Mouse (Mus musculus) right cerebral cortex, postnatal 36 days (tissue): ENCODE measurements around the gene Tubg1.
"Not testable (repeated sequence)": the region's sequence is repeated elsewhere in the genome, so short reads cannot be mapped to it uniquely, and the experiment has no call there.

Experiments
- DNase-seq, 2 experiments: peaks; one replicate each; pipeline ENCODE4 v3.0.0; 2022; ENCODE audit warnings: low spot score in 2 of 2, mixed read lengths in 1 of 2

Gene Tubg1

DNA sequence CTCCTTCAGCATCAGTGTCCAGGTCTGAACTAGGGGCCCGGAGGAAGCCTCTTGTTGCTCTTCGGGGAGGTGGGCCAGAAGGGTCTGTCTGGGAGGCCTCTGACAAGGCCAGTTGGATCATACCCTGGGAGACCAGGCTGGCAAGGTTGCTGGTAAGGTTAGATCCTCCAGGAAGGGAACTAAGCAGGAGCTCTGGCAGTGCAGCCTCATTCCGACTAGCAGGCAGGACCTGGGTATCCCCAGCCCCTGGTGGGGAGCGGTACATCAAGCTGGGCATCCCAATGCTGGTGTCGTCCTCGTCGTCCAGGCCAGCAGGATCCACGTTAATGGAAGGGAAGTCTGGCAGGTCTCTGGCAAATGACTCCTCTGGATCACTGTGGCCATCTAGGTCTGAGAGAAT is 21.5 kb upstream of the Tubg1 start:
- DNase-seq = no peak

DNA sequence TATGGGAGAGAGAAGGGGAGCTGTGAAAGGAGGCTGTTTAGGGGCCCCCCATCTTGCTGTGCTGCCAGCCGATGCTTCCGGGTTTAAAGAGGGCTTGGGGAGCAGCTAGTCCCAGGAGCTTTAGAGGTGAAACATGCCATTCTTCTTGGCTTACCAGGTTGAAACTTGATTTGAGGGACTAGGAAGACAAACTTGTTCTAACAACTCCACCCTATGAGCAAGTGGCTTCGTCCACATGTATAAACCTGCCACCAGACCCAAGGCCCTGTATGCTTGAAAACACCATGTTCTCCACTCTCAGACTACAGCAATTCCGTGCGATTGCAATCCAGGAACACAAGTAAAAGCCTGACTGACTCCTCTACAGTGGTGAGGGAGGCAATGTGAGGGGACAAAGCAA is 16.7 kb upstream of the Tubg1 start:
- DNase-seq = no peak

DNA sequence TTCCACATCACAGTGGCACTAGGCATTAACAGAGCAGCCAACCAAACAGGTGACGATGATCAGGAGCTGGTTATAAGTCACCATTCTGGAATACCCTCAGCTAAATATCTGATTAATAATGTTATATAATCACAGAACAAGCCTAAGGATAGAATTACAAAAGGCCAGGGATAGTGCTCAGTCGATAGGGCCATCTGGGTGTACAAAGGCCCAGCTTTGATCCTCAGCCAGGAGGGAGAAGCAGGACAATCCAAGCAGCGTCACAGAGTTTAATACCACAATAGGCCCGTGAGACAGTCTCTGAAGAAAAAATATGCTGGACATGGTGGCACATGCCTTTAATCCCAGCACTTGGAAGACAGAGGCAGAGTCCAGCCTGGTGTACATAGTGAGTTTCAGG is 10.4 kb upstream of the Tubg1 start:
- DNase-seq = no peak

DNA sequence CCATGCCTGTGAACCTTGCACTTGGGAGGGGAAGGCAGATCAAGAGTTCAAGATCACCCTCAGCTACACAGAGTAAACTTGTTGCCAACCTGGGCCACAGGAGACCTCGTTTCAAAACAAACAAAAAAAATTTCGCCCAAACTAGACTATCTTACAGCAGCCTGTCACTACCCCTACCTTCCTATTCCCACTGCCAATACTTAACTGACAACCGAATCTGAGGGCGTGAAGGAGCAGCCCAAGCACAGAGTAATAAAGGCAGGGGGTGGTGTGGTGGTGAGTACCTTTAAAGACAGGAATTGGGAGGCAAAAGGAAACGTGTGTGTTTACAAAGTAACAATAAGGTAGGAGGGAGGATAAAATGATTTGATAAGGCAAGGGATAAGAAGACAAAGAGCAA is 9.0 kb upstream of the Tubg1 start:
- no peak for DNase-seq

DNA sequence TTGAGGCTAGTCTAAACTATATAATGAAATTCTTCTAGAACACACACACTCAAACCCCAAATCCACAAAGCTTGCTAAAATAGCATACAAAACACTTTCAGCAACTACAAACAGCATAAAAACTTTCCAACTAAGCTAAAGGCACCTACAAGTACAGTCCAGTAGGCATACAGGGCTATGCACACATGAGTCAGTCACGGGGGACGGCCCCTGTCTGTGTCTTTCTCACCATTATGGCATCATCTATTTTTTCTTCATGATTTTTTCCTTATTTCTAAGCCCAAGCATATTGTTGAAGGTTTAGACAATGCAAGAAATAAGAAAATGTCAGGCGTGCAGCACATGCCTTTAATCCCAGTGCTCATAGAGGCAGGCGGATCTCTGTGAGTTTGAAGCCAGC is 8.6 kb upstream of the Tubg1 start:
- no peak for DNase-seq

DNA sequence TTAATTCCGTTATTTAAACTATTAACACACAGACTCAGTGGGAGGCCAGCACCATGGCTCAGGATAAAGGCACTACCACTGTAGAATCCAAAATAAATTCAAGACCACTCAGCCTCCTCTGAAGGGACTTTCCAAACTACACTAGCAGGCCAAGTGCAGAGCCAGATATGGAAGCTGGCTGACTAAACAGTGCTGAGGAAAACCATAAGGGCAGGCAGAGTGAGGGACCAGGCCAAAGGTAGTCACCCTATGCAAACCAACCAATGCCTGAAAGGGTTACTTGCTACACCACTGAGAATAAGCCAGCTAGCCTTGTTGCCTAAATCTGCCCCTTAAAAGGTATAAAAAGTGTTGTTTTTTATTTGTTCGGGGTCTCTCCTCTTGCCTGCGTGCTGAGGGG is 7.6 kb upstream of the Tubg1 start:
- no peak for DNase-seq

DNA sequence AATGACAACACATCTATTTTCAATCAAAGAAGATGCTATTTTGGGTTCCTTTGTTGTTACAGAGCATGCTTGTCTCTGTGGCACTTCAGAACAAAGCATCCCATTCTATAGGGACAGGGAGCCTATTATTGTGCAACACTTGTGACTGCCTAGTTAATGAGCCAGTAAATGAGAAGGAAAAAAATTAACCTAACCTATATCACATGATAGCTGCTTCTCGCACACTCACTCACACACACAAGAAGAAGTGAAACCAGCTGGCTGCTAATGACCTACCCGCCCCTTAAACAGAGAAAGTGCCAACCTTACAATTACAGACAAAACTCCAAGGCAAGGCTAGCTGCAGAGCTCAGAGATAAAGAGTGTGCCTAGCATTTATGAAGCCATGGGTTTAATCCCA is 4.2 kb upstream of the Tubg1 start:
- DNase-seq = no peak

DNA sequence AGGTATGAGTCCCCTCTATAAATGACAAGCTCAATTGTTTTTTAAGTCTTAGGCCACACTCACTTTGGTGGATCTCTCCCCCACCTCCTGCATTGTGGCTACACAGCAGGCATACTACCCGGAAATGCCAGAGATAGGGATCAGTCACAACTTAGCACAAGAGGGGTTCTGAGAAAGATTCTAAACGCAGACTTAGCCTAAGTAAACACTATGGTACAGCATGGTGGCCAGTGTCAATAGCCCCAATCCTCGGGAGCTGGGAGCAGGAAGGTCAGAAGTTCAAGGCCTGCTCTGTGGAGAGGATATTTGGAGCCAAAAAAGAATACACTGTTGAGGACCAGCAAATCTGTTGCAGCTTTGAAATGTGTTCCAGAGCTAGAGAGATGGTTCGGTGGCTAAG is 1.6 kb upstream of the Tubg1 start:
- no peak for DNase-seq

DNA sequence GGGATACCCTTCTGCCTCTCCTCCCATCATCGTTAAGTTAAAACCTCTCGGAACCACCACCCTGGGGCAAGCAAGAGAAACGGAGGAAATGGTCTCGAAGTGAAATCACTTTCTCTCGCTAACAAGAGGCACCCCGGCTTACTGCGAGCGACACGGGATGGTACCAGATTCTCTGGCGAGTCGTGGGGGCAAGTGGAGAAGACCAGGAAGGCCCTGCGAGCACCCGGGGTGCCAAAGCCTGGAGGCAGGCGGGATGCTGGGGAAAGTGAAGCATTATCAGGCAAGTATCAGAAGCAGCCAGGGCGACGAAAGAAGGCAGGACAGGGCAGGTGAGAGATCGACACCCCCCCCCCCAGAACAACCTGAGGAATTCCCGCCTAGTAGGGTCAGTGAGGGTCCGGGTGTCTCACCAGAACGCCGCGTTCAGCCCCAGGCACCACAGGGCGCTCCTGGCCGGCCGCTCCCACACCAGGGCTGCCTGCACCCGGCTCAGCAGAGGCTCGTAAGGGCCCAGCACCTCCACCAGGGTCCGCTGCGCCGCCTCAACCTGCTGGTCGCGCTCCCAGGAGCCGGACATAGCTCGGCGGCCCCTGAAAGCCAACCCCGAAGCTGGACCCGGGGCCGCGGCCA is 492 bp upstream of the Tubg1 start:
- DNase-seq = no peak

DNA sequence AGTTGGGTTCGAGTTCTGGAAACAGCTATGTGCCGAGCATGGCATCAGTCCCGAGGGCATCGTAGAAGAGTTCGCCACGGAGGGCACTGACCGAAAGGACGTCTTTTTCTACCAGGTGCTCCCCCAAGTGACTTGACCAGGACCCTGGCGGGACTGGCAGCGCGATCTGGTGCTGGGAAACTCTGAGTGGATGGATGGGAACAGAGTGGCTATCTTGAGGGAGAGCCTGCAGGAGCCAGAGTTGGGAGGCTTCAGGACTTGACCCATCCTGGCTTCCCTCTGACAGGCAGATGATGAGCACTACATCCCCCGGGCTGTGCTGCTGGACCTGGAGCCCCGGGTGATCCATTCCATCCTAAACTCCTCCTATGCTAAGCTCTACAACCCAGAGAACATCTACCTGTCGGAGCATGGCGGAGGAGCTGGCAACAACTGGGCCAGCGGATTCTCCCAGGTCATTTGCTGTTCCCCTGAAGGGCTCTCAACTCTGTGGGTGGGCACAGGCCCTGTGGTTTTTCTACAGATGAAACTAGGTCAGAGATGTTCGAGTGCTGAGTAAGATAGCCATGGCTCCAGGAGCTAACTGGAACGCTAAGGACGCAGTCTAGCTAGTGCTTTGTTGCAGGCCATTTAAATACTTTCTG is 929 bp downstream of the Tubg1 start:
- DNase-seq = no peak

DNA sequence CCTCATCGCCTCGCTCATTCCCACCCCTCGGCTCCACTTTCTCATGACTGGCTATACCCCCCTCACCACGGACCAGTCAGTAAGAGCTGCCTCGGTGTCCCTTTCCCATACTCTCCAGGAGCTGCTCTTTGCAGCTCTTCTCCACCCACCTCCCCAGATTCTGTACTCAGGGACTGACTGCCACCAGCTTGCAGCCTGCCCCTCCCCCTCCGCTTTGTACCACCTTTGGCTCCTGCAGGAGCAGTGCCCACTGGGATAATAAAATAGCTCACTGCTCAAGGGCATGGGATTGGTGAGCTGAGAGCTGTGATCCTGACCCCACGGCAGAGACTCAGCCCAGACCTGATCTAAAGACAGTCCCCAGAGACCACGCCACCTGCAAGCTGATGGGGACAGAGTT is 4.8 kb downstream of the Tubg1 start:
- not testable (repeated sequence) for DNase-seq

DNA sequence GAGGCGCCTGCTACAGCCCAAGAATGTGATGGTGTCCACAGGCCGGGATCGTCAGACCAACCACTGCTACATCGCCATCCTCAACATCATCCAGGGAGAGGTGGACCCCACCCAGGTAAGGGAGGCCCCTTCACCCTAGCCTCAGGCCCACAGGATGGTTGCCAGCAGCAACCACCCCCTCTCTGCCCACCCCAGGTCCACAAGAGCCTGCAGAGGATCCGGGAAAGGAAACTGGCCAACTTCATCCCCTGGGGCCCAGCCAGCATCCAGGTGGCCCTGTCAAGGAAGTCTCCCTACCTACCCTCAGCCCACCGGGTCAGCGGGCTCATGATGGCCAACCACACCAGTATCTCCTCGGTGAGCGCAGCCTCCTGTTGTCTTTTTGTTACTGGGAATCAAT is 5.3 kb downstream of the Tubg1 start:
- not testable (repeated sequence) for DNase-seq

DNA sequence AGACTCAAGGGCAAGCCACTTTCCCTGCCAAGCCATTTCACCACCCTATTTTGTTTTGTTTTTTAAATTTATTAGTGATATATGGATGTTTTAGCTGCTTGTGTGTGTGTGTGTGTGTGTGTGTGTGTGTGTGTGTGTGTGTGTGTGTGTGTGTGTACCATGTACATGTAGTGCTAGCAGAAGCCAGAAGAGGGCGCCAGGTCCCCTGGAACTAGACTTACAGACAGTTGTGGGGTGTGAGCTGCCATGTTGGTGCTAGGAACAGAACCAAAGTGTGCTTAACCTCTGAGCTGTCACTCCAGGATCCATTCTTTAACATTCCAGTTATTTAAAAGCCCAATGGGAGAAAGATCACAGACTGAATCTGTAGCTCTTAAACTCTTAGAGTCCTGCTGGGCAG is 7.3 kb downstream of the Tubg1 start:
- no peak for DNase-seq

DNA sequence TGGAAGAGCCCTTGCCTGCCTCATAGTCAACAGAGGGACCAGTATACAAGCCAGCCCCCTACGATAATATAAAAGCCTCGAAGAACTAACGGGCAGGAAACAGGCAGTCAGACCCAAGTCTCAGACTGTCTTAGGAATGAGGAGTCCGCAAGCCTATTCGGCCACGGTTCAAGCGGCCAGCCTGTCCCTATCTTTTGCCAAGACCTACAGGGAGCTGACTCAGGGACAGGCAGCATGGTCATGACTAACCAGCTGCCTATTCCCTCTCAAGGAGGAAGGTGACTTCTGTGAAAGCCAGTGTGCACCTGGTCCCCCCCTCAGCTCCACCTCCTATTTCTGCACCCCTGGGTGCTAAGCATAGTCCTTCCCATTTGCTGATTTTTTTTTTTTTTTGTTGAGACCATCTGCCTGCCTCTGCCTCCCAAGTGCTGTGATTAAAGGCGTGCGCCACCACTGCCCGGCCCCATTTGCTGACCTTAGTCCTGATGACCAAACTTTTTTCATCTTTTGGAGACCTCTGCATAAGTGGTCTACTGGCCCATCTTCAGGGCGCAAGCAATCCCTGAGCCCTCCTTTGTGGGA is 9.3 kb downstream of the Tubg1 start:
- DNase-seq = no peak

DNA sequence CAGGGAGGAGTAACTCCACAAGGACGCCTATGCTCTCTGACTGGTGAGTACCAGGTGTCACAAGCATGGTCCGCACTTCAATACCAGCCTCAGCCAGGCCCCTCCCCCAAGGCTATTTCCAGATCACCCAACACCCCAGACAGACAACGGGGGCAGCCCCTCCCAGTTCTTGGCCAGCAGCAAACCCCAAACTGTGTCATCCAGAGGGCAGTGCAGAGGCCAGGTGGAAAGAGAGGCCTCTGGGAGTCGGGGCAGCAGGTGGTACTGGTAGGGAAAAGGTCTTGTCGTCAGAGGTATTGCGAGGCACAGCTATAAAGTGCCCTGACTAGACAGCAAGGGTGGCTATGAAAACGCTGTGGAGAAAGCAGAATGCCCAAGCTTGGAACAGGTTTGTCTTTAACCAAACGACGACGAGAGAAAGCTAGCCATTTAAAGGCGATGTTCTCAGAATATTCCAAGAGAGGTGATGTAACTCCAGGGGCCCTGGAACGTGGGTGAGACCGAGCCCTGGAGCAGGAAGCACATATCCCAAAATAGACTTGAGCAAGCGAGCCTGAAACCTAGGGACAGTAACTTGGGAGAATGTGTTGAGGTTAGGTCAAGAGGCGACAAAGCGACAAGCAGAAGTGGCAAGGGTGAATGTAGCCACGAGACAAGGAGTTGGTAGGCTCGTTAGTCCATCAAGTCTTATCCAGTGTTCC is 10.5 kb downstream of the Tubg1 start:
- DNase-seq = no peak

DNA sequence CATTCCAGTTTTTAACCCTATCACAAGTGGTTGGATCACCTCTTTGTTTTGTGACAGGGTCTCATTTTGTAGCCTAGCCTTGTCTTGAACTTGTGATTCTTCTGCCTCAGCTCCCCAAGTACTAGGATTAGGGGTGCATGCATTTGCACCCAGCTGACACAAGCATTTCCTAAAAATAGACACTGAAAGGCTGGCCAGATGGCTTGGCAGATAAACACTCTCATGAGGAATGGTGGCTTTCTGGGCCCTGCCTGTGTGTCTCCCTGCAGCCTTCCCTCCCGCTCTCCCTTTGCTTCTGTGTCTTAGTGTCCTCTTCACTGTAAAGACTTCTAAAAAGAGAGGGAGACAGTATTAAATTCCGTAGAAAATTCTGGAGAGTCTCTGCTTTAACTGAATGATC is 11.4 kb downstream of the Tubg1 start:
- DNase-seq = no peak

DNA sequence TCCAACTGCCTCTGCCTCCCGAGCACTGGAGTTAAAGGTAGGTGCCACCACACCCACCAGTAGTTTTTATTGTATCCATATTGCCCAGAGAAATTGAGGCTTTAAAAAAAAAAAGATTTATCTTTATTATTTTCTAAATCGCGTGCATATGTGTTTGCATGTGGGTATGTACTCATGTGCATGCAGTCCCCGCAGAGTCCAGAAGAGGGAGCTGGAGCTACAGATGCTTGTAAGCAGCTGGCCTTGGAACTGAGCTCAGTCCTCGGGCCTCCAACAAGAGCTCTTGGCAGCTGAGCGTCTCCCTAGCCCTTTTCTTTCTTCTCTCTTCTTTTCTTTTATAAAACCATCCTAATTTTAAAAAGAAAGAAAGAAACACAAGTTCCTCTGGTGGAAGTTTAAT is 12.0 kb downstream of the Tubg1 start:
- DNase-seq = no peak

DNA sequence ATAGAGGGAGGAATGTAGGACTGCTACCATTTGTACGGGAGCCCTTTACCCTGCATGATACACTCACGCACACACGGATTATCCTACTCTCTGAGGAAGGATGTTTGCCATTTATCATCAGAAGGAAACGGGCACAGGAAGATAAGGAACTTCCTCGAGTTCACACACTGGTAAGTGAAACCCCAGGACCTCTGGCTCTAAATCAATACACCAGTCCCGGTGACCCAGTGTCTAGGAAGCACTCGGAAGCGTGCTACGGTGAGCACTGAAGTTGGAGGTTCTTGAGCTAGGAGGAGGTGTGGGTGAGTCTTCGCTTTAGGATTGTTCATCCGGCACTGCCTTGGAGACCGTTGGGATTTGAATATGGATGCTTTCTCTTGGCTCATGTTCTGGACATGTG is 13.3 kb downstream of the Tubg1 start:
- no peak for DNase-seq

DNA sequence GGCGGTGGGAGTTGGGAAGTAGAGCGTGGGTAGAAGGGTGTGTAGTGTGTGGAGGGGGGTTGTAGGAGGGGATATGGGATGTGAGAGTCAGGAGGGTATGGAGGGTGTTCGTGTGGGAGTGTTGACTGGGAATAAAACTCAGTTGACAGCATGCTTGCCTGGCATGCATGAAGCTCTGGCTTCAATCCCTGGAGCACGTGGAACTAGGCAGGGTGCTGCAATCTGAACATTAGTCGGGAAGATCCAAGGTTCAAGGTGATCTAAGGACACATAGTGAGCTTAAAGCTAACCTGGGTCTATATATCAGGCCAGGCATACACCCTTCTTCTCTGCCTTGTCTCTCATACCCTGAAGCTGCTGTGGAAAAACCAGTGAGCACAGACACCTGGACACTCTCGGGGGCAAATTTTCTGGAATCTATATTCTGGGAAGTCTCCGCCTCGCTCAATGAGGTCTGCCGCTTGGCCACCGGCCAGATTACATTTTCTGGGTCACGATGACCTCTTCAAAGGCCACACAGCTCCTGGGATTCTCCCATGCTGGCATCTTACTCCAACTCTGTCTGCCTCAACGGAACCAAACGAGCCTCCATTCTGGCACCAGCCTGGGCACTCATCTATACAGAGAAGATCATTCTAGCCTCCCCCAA is 14.6 kb downstream of the Tubg1 start:
- DNase-seq = no peak

DNA sequence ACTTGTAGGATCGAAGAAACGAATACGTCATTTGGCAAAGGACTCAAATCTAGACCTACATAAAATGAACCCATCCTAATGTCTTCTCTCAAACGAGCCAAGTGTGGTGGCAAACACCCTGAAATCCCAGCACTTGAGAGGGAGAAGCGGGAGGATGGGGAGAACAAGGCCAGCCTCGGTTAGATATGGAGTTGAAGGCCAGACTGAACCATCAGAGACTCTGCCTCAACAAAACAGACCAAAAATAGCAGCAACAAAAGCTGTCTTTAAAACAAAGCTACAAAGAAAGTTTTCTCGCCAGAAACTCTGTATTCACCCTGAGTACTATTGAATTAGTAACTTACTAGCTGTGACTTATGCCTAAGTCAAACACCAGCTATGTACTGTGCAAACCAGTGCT is 17.3 kb downstream of the Tubg1 start:
- DNase-seq = no peak

DNA sequence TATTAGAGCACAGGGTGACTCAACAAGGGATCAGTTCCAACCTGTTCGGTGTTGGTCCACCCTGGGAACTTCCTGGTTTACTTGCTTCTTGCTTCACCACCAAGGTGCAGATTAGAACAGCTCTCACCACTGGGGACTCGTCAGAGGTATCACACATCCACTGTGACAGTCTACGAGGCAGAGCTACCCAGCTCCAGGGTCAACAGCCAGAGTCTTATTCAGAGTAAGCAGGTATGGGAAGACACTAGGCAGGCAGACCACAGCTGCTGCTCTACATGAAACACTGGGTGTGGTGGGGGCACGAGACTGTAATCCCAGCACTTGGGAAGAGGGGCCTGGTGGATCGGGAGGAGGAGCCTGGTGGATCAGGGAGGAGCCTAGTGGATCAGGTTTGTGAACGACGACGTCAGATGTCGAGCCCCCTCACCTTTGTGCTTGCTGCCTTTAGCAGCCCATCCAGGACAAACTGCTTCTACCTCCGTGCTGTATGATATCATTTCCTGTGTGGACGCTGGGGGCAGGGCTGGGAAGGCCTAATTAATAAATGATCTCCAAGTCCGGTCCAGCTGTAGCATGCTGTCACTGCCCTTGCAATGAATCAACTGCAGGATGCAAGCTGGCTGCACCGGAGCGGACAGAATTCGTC is 18.9 kb downstream of the Tubg1 start:
- no peak for DNase-seq
